Mouse (Mus musculus): ENCODE data around the gene Usp9y. TPM values are rescaled to one million over a fixed set of nuclear protein-coding genes. Genes with fewer than 3 reads are reported as not detected.
A peak's percentile ranks its signal among the peaks of the same experiment; 100 is the strongest.

The Usp9y gene
- polyA plus RNA-seq (2015; fragmentation: Nextera tagmentation; extraction: Ambion mirVana) = not detected in 2 replicates

- Histone ChIP-seq H3K4me2 (no peak within 1 kb of the TSS), H3K27ac (replicated peaks) (no peak within 1 kb of the TSS), H3K4me1 (no peaks in the 10 kb centered on the region), H3K27me3 (replicated peaks) (no peaks in the 10 kb centered on the region), H3K4me3 (no peak within 1 kb of the TSS), H3K9ac (no peak within 1 kb of the TSS), H3K36me3 (no peaks in the 10 kb centered on the region), H3K9me3 (no peaks in the 10 kb centered on the region)
- WGBS = 92% methylated on average over 13 of the region's 13 CpGs
- no peak for ATAC-seq (ENCODE audit: extremely low read depth, insufficient number of reproducible peaks, low FRiP score, low TSS enrichment)
Observed at GRCm38 (mm10) chrY:1459682-1460081, at the start of gene Usp9y. Gene Usp9y, minus strand, starts transcription at chrY:1459782.

- no peak overlapping the region for H3K4me3 ChIP-seq
- H3K36me3 ChIP-seq = no peaks in the 10 kb centered on the region
- H3K27me3 ChIP-seq (replicated peaks) = no peaks in the 10 kb centered on the region
- no peaks in the 10 kb centered on the region for H3K9me3 ChIP-seq
- no peak overlapping the region for H3K4me2 ChIP-seq
- H3K9ac ChIP-seq = no peak overlapping the region
- no peak overlapping the region for H3K27ac ChIP-seq (replicated peaks)
- H3K4me1 ChIP-seq = no peaks in the 10 kb centered on the region
- ATAC-seq (ENCODE audit: extremely low read depth, insufficient number of reproducible peaks, low FRiP score, low TSS enrichment) = no peak
Observed at GRCm38 (mm10) chrY:1293708-1294107, 165.9 kb downstream of the Usp9y start.

GRCm38 (mm10) chrY:1286171-1286795, 173.3 kb downstream of the Usp9y start, which contains the start of gene Ddx3y:
Gene Ddx3y, minus strand, starts transcription at chrY:1286629.
- peak within 1 kb of the TSS; percentile 56 for H3K4me2 ChIP-seq
- ATAC-seq (ENCODE audit: extremely low read depth, insufficient number of reproducible peaks, low FRiP score, low TSS enrichment) = no peak; the same call in 1 of the 2 replicates
- H3K27ac ChIP-seq (replicated peaks) = peak within 1 kb of the TSS; percentile 75
- no peaks in the 10 kb centered on the region for H3K9me3 ChIP-seq
- no peaks in the 10 kb centered on the region for H3K36me3 ChIP-seq
- H3K27me3 ChIP-seq (replicated peaks) = no peaks in the 10 kb centered on the region
- peak within 1 kb of the TSS; percentile 75 for H3K9ac ChIP-seq
- 2% methylated on average over 31 of the region's 31 CpGs for WGBS
- H3K4me1 ChIP-seq = no peaks in the 10 kb centered on the region
- H3K4me3 ChIP-seq = peak within 1 kb of the TSS; percentile 52

DNA sequence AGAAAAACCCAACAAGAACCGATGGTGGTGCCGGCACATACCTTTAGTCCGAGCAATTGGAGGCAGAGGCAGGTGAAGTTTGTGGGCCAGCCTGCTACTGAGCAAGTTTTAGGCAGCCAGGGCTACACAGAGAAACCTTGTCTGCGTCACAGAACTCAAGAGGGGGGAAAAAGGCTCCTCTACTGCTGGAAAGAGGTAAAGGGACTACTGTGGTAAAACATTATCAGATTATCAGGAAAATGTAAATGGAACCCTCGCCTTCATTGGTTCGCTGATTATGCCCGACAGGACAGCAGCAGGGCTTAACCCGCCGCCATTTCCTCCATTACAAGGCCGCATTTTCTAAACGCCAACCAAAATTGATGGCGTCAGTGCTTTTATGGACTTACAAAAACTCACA, 173.8 kb downstream of the Usp9y start:
- Histone ChIP-seq H3K27me3 (replicated peaks) (no peaks in the 10 kb centered on the region), H3K4me3 (peak overlapping the region; percentile 52), H3K27ac (replicated peaks) (peak overlapping the region; percentile 75), H3K4me2 (peak overlapping the region; percentile 56), H3K9me3 (no peaks in the 10 kb centered on the region), H3K4me1 (no peaks in the 10 kb centered on the region), H3K9ac (peak overlapping the region; percentile 75), H3K36me3 (no peaks in the 10 kb centered on the region)
- 6% methylated on average over 11 of the region's 12 CpGs for WGBS
- no peak for ATAC-seq (ENCODE audit: extremely low read depth, insufficient number of reproducible peaks, low FRiP score, low TSS enrichment)

Other genes starting within 250 kb of the Usp9y start
- 6.7 and 8.6 TPM in 2 replicates for gene Uty, start 214.0 kb downstream of the Usp9y start, polyA plus RNA-seq (2015; fragmentation: Nextera tagmentation; extraction: Ambion mirVana)
- gene Ddx3y, start 173.2 kb downstream of the Usp9y start, polyA plus RNA-seq (2015; fragmentation: Nextera tagmentation; extraction: Ambion mirVana) = 16.3 and 23.2 TPM in 2 replicates

All from heart, embryonic 13.5 days (tissue).